Mouse (Mus musculus) stomach, embryonic 16.5 days (tissue): ENCODE measurements around the gene Fcgr2b. TPM values are rescaled to one million over a fixed set of nuclear protein-coding genes. Genes with fewer than 3 reads are reported as not detected.
"Not testable (repeated sequence)": the region's sequence is repeated elsewhere in the genome, so short reads cannot be mapped to it uniquely, and the experiment has no call there.

Source experiments
- ATAC-seq: fragments of 200-750 bp; cut with Nextera tagmentation; 2 replicates; pipeline ENCODE4 v1.8.0; 2017; ENCODE audit warnings: moderate number of reproducible peaks, moderate TSS enrichment; ENCODE audit not compliant: insufficient read depth, low FRiP score
- H3K27ac ChIP-seq: fragments of 300-500 bp; sonication (generic); 2 replicates; pipeline ENCODE4 v1.5.1; 2014; ENCODE audit warnings: low read length
- H3K27me3 ChIP-seq: fragments of 300-500 bp; sonication (generic); 2 replicates; pipeline ENCODE4 v1.6.1; 2014; ENCODE audit warnings: low read length, control low read depth, mixed read lengths; ENCODE audit not compliant: control insufficient read depth, insufficient read depth
- H3K36me3 ChIP-seq: fragments of 300-500 bp; sonication (generic); 2 replicates; pipeline ENCODE4 v1.6.1; 2014; ENCODE audit warnings: low read length; ENCODE audit not compliant: control insufficient read depth, insufficient read depth
- H3K4me1 ChIP-seq: fragments of 300-500 bp; sonication (generic); 2 replicates; pipeline ENCODE4 v1.6.1; 2014; ENCODE audit warnings: low read length, control low read depth, mixed read lengths; ENCODE audit not compliant: control insufficient read depth, insufficient read depth
- H3K4me2 ChIP-seq: fragments of 300-500 bp; sonication (generic); 2 replicates; pipeline ENCODE4 v1.6.1; 2014; ENCODE audit warnings: low read depth, low read length, mixed read lengths
- H3K4me3 ChIP-seq: fragments of 300-500 bp; sonication (generic); replicated peaks from 2 replicates; pipeline ENCODE4 v1.5.1; 2014; ENCODE audit warnings: mild to moderate bottlenecking, low read length
- H3K9ac ChIP-seq: fragments of 300-500 bp; sonication (generic); 2 replicates; pipeline ENCODE4 v1.6.1; 2014; ENCODE audit warnings: low read length
- H3K9me3 ChIP-seq: fragments of 300-500 bp; sonication (generic); replicated peaks from 2 replicates; pipeline ENCODE4 v1.6.1; 2016; ENCODE audit warnings: low read length, control low read depth; ENCODE audit not compliant: control insufficient read depth
- WGBS: fragments of 180-500 bp; shearing (Covaris S2); extraction: QIAGEN DNeasy Blood & Tissue Kit; methylation state at CpG from one replicate; pipeline ENCODE4 v1.1.7; 2014; 5-methylcytosine and 5-hydroxymethylcytosine counted together
- polyA plus RNA-seq: library from polyadenylated mRNA; unstranded; fragments of >200 nt; fragmentation: Nextera tagmentation; extraction: Ambion mirVana; gene quantifications from 2 replicates; pipeline ENCODE4 v1.2.1, GENCODE M21; 2015

The Fcgr2b gene
- polyA plus RNA-seq, 1 experiment from 2014 or later: 3.4 TPM

DNA sequence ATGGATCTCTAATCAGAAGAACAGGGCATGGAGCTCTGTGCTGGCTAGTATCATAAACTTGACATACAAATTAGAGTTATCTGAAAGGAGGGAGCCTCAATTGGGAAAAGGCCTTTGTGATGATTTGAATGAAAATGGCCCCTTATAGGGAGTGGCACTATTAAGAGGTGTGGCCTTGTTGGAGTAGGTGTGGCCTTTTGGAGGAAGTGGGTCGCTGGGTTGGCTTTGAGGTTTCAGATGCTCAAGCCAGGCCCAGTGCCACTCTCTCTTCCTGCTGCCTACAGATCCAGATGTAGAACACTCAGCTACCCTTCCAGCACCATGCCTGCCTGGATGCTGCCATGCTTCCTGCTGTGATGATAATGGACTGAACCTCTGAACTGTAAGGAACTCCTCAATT, 7.8 kb downstream of the Fcgr2b start:
- no peak overlapping the region for H3K27ac ChIP-seq
- no peak overlapping the region for H3K9ac ChIP-seq
- H3K9me3 ChIP-seq: no peaks in the 10 kb centered on the region
- WGBS: 86% methylated on average over 1 of the region's 1 CpGs
- H3K4me2 ChIP-seq: no peak overlapping the region
- no peaks in the 10 kb centered on the region for H3K4me1 ChIP-seq
- ATAC-seq: no peak
- H3K27me3 ChIP-seq: no peaks in the 10 kb centered on the region
- no peaks in the 10 kb centered on the region for H3K36me3 ChIP-seq
- H3K4me3 ChIP-seq: no peak overlapping the region

GRCm38 (mm10) chr1:170967581-170967980, 8.8 kb downstream of the Fcgr2b start:
- no peak overlapping the region for H3K9ac ChIP-seq
- ATAC-seq: no peak
- WGBS: 80% methylated on average over 3 of the region's 3 CpGs
- no peaks in the 10 kb centered on the region for H3K4me1 ChIP-seq
- no peak overlapping the region for H3K27ac ChIP-seq
- no peak overlapping the region for H3K4me3 ChIP-seq
- no peaks in the 10 kb centered on the region for H3K9me3 ChIP-seq
- no peaks in the 10 kb centered on the region for H3K27me3 ChIP-seq
- no peaks in the 10 kb centered on the region for H3K36me3 ChIP-seq
- no peak overlapping the region for H3K4me2 ChIP-seq

- Histone ChIP-seq H3K4me1 (peaks cover 3% of the 10 kb centered on the region), H3K27ac (no peak overlapping the region), H3K4me3 (no peak overlapping the region), H3K9me3 (no peaks in the 10 kb centered on the region), H3K9ac (no peak overlapping the region), H3K4me2 (no peak overlapping the region), H3K36me3 (no peaks in the 10 kb centered on the region), H3K27me3 (no peaks in the 10 kb centered on the region)
- 62% methylated on average over 7 of the region's 7 CpGs for WGBS
- ATAC-seq: no peak
These were observed 13.3 kb downstream of the Fcgr2b start for GRCm38 (mm10) chr1:170963087-170963486.

DNA sequence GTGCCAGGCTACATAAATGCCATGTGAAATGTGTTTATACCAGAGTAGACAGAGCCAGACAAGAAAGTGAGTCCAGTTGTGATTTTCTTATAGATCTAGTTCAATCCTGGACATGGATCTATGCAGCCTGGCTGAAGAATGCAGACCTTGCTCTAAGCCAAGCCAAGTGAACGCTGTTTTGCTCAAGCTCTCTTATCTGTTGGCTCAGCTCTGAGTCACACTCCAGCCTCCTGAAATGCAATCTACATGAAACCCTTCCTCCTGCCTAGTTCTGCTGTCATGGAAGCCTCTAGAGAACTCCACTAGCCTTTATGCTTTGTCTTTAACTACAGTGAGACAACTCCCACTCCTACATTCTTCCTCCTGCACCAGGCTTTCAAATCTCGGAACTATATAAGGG, 14.0 kb downstream of the Fcgr2b start:
- Histone ChIP-seq H3K36me3 (no peaks in the 10 kb centered on the region), H3K9ac (no peak overlapping the region), H3K4me2 (no peak overlapping the region), H3K27ac (no peak overlapping the region), H3K9me3 (no peaks in the 10 kb centered on the region), H3K4me1 (peaks cover 3% of the 10 kb centered on the region), H3K27me3 (no peaks in the 10 kb centered on the region), H3K4me3 (no peak overlapping the region)
- peak; percentile 21; the same call in 1 of the 2 replicates for ATAC-seq
- 40% methylated on average over 2 of the region's 2 CpGs for WGBS

DNA sequence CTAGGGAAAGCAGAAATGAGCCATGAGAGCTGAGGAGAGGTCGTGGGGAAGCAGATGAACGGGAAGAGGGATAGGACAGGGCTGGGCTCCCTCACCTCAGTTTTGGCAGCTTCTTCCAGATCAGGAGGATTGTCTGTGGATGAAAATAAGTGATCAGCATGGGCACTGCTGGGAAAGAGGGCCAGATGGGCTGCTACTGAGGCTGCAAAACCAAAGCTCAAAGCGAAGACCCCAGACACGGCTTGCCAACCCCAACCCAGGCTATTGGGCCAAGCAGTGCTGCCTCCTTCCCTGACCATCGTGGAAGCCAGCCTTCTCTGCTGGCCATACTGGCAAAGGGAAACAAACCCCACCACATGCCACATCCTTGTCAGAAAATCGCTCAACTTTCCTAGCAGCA, 15.2 kb downstream of the Fcgr2b start:
- no peak for ATAC-seq
- no peaks in the 10 kb centered on the region for H3K36me3 ChIP-seq
- no peak overlapping the region for H3K4me2 ChIP-seq
- H3K9me3 ChIP-seq: no peaks in the 10 kb centered on the region
- no peak overlapping the region for H3K27ac ChIP-seq
- 86% methylated on average over 6 of the region's 6 CpGs for WGBS
- H3K27me3 ChIP-seq: no peaks in the 10 kb centered on the region
- no peak overlapping the region for H3K4me3 ChIP-seq
- H3K4me1 ChIP-seq: peaks cover 3% of the 10 kb centered on the region
- H3K9ac ChIP-seq: no peak overlapping the region

DNA sequence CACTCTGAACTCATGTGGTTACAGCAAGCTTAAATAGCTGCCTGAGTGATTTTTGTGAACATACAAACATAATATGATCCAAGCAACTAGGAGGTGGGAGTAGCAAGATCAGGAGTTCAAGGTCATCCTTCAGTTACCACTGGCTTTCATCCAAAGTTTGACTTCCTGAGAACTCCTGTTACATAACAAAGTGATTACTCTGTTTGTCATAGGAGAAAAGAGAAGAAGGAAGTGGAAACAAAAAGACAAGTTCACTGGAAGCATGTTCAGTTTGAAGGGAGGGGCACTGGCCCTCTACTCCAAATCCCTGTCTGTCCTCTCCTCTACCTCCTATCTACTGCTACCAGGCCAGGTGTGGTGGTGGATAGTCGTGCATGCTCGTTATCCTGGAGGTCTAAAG, 16.6 kb downstream of the Fcgr2b start:
- 46% methylated on average over 2 of the region's 2 CpGs for WGBS
- Histone ChIP-seq H3K27me3 (no peaks in the 10 kb centered on the region), H3K9ac (no peak overlapping the region), H3K27ac (no peak overlapping the region), H3K9me3 (no peaks in the 10 kb centered on the region), H3K4me3 (no peak overlapping the region), H3K36me3 (no peaks in the 10 kb centered on the region), H3K4me2 (no peak overlapping the region), H3K4me1 (peaks cover 3% of the 10 kb centered on the region)
- ATAC-seq: no peak

DNA sequence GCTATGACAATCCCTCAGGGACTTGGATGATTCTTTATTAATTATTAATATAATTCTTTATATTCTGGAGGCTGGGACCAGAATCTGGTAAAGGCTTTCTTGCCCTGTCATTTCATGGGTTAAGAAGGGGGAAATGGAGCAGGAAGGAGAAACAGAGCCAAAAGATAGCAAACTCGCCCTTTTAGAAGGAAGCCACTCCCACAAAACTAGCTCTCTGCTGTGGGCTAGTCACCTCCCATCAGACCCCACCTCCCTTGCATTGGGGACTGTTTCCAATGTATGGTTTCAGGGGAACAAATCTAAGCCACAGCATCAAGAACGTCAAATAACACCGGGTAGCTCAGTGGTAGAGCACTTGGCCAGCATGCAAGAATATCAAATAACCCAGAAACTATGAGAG, 18.1 kb downstream of the Fcgr2b start:
- Histone ChIP-seq H3K4me2 (no peak overlapping the region), H3K4me3 (no peak overlapping the region), H3K9ac (no peak overlapping the region), H3K27ac (no peak overlapping the region), H3K36me3 (no peaks in the 10 kb centered on the region), H3K4me1 (peaks cover 3% of the 10 kb centered on the region), H3K27me3 (no peaks in the 10 kb centered on the region), H3K9me3 (no peaks in the 10 kb centered on the region)
- no peak for ATAC-seq
- WGBS: 51% methylated on average over 3 of the region's 3 CpGs

DNA sequence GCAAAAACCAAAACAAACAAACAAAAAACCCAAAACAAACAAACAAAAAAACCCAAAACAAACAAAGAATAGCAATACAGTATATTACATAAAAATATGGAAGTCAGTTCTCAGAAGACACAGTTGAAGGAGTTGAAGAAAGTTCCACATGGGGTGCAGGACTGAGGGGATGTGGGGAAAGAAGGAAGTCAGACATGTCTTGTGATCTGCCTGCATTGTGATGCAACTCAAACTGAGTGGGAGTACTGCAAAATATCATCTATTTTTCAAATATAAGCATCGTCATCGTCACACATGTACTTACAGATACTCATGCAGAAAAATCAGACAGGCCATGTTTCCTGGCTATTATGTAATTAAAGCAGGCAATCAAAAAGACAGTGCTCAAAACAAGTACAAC, 23.2 kb downstream of the Fcgr2b start:
- WGBS: 75% methylated on average over 2 of the region's 2 CpGs
- Histone ChIP-seq H3K4me2 (no peak overlapping the region), H3K36me3 (no peaks in the 10 kb centered on the region), H3K4me3 (no peak overlapping the region), H3K4me1 (no peaks in the 10 kb centered on the region), H3K9me3 (no peaks in the 10 kb centered on the region), H3K27ac (no peak overlapping the region), H3K27me3 (no peaks in the 10 kb centered on the region), H3K9ac (no peak overlapping the region)
- ATAC-seq: no peak

DNA sequence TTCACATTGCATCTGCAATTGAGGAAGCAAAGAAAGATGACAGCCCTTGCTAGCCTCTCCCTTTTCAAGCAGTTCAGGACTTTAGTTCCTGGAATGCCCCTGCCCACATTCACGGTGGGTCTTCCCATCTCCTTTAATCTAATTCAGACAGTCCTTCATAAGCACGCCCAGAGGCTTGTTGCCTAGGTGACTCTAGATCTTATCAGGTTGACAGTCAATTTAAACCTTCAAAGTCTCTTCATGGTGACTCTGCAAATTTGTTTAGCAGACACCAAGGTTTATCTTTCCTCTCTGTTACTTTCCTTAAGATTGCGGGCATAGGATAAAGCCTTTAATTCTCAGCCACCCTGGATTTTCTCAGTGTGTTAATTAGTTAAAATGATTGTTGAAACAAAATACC, 25.6 kb downstream of the Fcgr2b start:
- Histone ChIP-seq H3K9ac (no peak overlapping the region), H3K27ac (no peak overlapping the region), H3K27me3 (no peaks in the 10 kb centered on the region), H3K4me3 (no peak overlapping the region), H3K36me3 (no peaks in the 10 kb centered on the region), H3K4me1 (no peaks in the 10 kb centered on the region), H3K9me3 (peaks cover 4% of the 10 kb centered on the region; the same call in 1 of the 2 replicates), H3K4me2 (no peak overlapping the region)
- no peak for ATAC-seq
- WGBS: 30% methylated on average over 3 of the region's 3 CpGs

DNA sequence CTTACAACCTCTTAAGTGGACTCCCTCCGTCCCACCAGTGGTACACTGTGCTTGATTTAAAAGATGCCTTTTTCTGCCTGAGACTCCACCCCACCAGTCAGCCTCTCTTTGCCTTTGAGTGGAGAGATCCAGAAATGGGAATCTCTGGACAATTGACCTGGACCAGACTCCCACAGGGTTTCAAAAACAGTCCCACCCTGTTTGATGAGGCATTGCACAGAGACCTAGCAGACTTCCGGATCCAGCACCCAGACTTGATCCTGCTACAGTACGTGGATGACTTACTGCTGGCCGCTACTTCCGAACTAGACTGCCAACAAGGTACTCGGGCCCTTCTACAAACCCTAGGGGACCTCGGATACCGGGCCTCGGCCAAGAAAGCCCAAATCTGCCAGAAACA, 31.4 kb downstream of the Fcgr2b start:
- H3K27ac ChIP-seq, H3K9ac ChIP-seq, H3K36me3 ChIP-seq, H3K4me2 ChIP-seq, ATAC-seq, H3K4me1 ChIP-seq, H3K27me3 ChIP-seq, H3K4me3 ChIP-seq, H3K9me3 ChIP-seq: not testable (repeated sequence)
- WGBS: 81% methylated on average over 5 of the region's 9 CpGs
